Mouse (Mus musculus) hindbrain, embryonic 10.5 days (tissue): ENCODE results near the gene Ube2t. TPM values are rescaled to one million over a fixed set of nuclear protein-coding genes. Genes with fewer than 3 reads are reported as not detected.

Experiments
- DNase-seq: peaks from one replicate; pipeline ENCODE4 v3.0.0-alpha.2; 2017; ENCODE audit warnings: low spot score
- H3K27ac ChIP-seq: fragments of 300-500 bp; sonication (generic); 2 replicates; pipeline ENCODE4 v1.5.1; 2016; ENCODE audit warnings: mild to moderate bottlenecking, moderate library complexity
- H3K27me3 ChIP-seq: fragments of 300-500 bp; sonication (generic); 2 replicates; pipeline ENCODE4 v1.6.1; 2016; ENCODE audit warnings: mild to moderate bottlenecking; ENCODE audit not compliant: poor library complexity, insufficient read depth, severe bottlenecking
- H3K36me3 ChIP-seq: fragments of 300-500 bp; sonication (generic); 2 replicates; pipeline ENCODE4 v1.6.1; 2016; ENCODE audit warnings: mild to moderate bottlenecking, moderate library complexity
- H3K4me1 ChIP-seq: fragments of 300-500 bp; sonication (generic); replicated peaks from 2 replicates; pipeline ENCODE4 v1.6.1; 2016; ENCODE audit warnings: mild to moderate bottlenecking
- H3K4me3 ChIP-seq: fragments of 300-500 bp; sonication (generic); 2 replicates; pipeline ENCODE4 v1.5.1; 2016; ENCODE audit warnings: mild to moderate bottlenecking, moderate library complexity
- H3K9me3 ChIP-seq: fragments of 300-500 bp; sonication (generic); 2 replicates; pipeline ENCODE4 v1.6.1; 2016; ENCODE audit warnings: mild to moderate bottlenecking, moderate library complexity
- WGBS: fragments of 180-500 bp; shearing (Covaris S2); methylation state at CpG from one replicate; pipeline ENCODE4 v1.1.7; 2016; 5-methylcytosine and 5-hydroxymethylcytosine counted together
- polyA plus RNA-seq: library from polyadenylated mRNA; unstranded; fragments of >200 nt; fragmentation: Nextera tagmentation; extraction: Ambion mirVana; gene quantifications from 2 replicates; pipeline ENCODE4 v1.2.1, GENCODE M21; 2016

The Ube2t gene
- polyA plus RNA-seq, 1 experiment from 2014 or later = 47.8 TPM

- H3K9me3 ChIP-seq = no peaks in the 10 kb centered on the region
- WGBS = 64% methylated on average over 7 of the region's 7 CpGs
- peaks cover 23% of the 10 kb centered on the region for H3K4me1 ChIP-seq
- no peak for DNase-seq
- peaks cover 9% of the 10 kb centered on the region for H3K36me3 ChIP-seq
- no peak overlapping the region for H3K27ac ChIP-seq
- no peak overlapping the region for H3K4me3 ChIP-seq
- H3K27me3 ChIP-seq = 0 out of 2 replicates have a peak, but pooled peaks cover 6% of the 10 kb centered on the region
These were observed 1.7 kb upstream of the Ube2t start for GRCm38 (mm10) chr1:134960634-134961033.

- Histone ChIP-seq H3K27ac (peak overlapping the region; percentile 89), H3K4me3 (peak overlapping the region; percentile 72), H3K4me1 (peaks cover 21% of the 10 kb centered on the region), H3K27me3 (0 out of 2 replicates have a peak, but pooled peaks cover 6% of the 10 kb centered on the region), H3K36me3 (peaks cover 23% of the 10 kb centered on the region), H3K9me3 (no peaks in the 10 kb centered on the region)
- 6% methylated on average over 11 of the region's 11 CpGs for WGBS
- DNase-seq = no peak
These were observed 456 bp downstream of the Ube2t start for GRCm38 (mm10) chr1:134962821-134963220.

GRCm38 (mm10) chr1:134965430-134965829 lies 3.1 kb downstream of the Ube2t start:
- H3K27me3 ChIP-seq = 0 out of 2 replicates have a peak, but pooled peaks cover 6% of the 10 kb centered on the region
- no peak overlapping the region for H3K4me3 ChIP-seq
- H3K4me1 ChIP-seq = peaks cover 21% of the 10 kb centered on the region
- no peaks in the 10 kb centered on the region for H3K9me3 ChIP-seq
- H3K27ac ChIP-seq = no peak overlapping the region
- 93% methylated on average over 2 of the region's 2 CpGs for WGBS
- peaks cover 49% of the 10 kb centered on the region for H3K36me3 ChIP-seq
- DNase-seq = no peak

GRCm38 (mm10) chr1:134972920-134973319 lies 10.6 kb downstream of the Ube2t start:
- Histone ChIP-seq H3K27ac (no peak overlapping the region), H3K4me1 (0 out of 2 replicates have a peak, but pooled peaks cover 7% of the 10 kb centered on the region), H3K36me3 (peaks cover 77% of the 10 kb centered on the region), H3K27me3 (no peaks in the 10 kb centered on the region), H3K9me3 (no peaks in the 10 kb centered on the region), H3K4me3 (no peak overlapping the region)
- 78% methylated on average over 1 of the region's 1 CpGs for WGBS
- no peak for DNase-seq

GRCm38 (mm10) chr1:134987173-134987961 lies 25.0 kb downstream of the Ube2t start:
- H3K27me3 ChIP-seq = peaks cover 59% of the 10 kb centered on the region

GRCm38 (mm10) chr1:134987962-134988341 lies 25.6 kb downstream of the Ube2t start:
- WGBS = 10% methylated on average over 14 of the region's 14 CpGs
- H3K27me3 ChIP-seq = peaks cover 60% of the 10 kb centered on the region

More at GRCm38 (mm10) chr1:134987173-134987961, 25.0 kb downstream of the Ube2t start:
- 30% methylated on average over 48 of the region's 48 CpGs for WGBS
- Histone ChIP-seq H3K36me3 (no peaks in the 10 kb centered on the region), H3K9me3 (no peaks in the 10 kb centered on the region), H3K4me3 (peak overlapping the region; percentile 55), H3K27ac (peak overlapping the region; percentile 77), H3K4me1 (peaks cover 19% of the 10 kb centered on the region)
- DNase-seq = peak; percentile 81

GRCm38 (mm10) chr1:134989372-134989771 lies 27.0 kb downstream of the Ube2t start:
- Histone ChIP-seq H3K4me1 (peaks cover 20% of the 10 kb centered on the region), H3K27ac (no peak overlapping the region), H3K9me3 (no peaks in the 10 kb centered on the region), H3K36me3 (no peaks in the 10 kb centered on the region), H3K4me3 (no peak overlapping the region), H3K27me3 (peaks cover 66% of the 10 kb centered on the region)
- peak; percentile 80 for DNase-seq
- WGBS = 9% methylated on average over 7 of the region's 7 CpGs

More at GRCm38 (mm10) chr1:134987962-134988341, 25.6 kb downstream of the Ube2t start:
- Histone ChIP-seq H3K4me1 (peaks cover 20% of the 10 kb centered on the region), H3K4me3 (peak overlapping the region; percentile 55), H3K27ac (peak overlapping the region; percentile 77), H3K9me3 (no peaks in the 10 kb centered on the region), H3K36me3 (no peaks in the 10 kb centered on the region)
- no peak for DNase-seq

GRCm38 (mm10) chr1:134992046-134992645 lies 29.8 kb downstream of the Ube2t start:
- Histone ChIP-seq H3K9me3 (no peaks in the 10 kb centered on the region), H3K27ac (no peak overlapping the region; the same call in 1 of the 2 replicates), H3K27me3 (peaks cover 62% of the 10 kb centered on the region), H3K4me1 (peaks cover 27% of the 10 kb centered on the region), H3K4me3 (no peak overlapping the region), H3K36me3 (no peaks in the 10 kb centered on the region)
- WGBS = 43% methylated on average over 8 of the region's 8 CpGs
- DNase-seq = no peak

GRCm38 (mm10) chr1:134994739-134995138 lies 32.4 kb downstream of the Ube2t start:
- Histone ChIP-seq H3K4me1 (peaks cover 18% of the 10 kb centered on the region), H3K4me3 (no peak overlapping the region), H3K36me3 (no peaks in the 10 kb centered on the region), H3K27ac (no peak overlapping the region), H3K27me3 (peaks cover 43% of the 10 kb centered on the region), H3K9me3 (no peaks in the 10 kb centered on the region)
- DNase-seq = no peak
- WGBS = 82% methylated on average over 3 of the region's 3 CpGs

- WGBS = 64% methylated on average over 4 of the region's 4 CpGs
- Histone ChIP-seq H3K4me3 (no peak overlapping the region), H3K4me1 (peaks cover 18% of the 10 kb centered on the region), H3K36me3 (no peaks in the 10 kb centered on the region), H3K27ac (no peak overlapping the region), H3K27me3 (peaks cover 37% of the 10 kb centered on the region), H3K9me3 (no peaks in the 10 kb centered on the region)
- DNase-seq = no peak
These were observed 33.1 kb downstream of the Ube2t start for GRCm38 (mm10) chr1:134995437-134995836.

- WGBS = 13% methylated on average over 1 of the region's 1 CpGs
- peaks cover 32% of the 10 kb centered on the region for H3K27me3 ChIP-seq
These were observed 33.6 kb downstream of the Ube2t start for GRCm38 (mm10) chr1:134995954-134996353.

GRCm38 (mm10) chr1:134996471-134996870 lies 34.1 kb downstream of the Ube2t start:
- no peak overlapping the region for H3K4me3 ChIP-seq
- H3K27ac ChIP-seq = no peak overlapping the region
- no peaks in the 10 kb centered on the region for H3K9me3 ChIP-seq
- H3K4me1 ChIP-seq = peaks cover 18% of the 10 kb centered on the region
- 86% methylated on average over 7 of the region's 7 CpGs for WGBS
- peaks cover 28% of the 10 kb centered on the region for H3K27me3 ChIP-seq
- DNase-seq = no peak
- no peaks in the 10 kb centered on the region for H3K36me3 ChIP-seq

More at GRCm38 (mm10) chr1:134995954-134996353, 33.6 kb downstream of the Ube2t start:
- no peaks in the 10 kb centered on the region for H3K36me3 ChIP-seq
- no peak overlapping the region for H3K4me3 ChIP-seq
- DNase-seq = no peak
- no peaks in the 10 kb centered on the region for H3K9me3 ChIP-seq
- H3K4me1 ChIP-seq = peaks cover 18% of the 10 kb centered on the region
- H3K27ac ChIP-seq = no peak overlapping the region

GRCm38 (mm10) chr1:134997568-134997967 lies 35.2 kb downstream of the Ube2t start:
- no peaks in the 10 kb centered on the region for H3K9me3 ChIP-seq
- no peak overlapping the region for H3K27ac ChIP-seq
- DNase-seq = no peak
- 80% methylated on average over 5 of the region's 5 CpGs for WGBS
- no peaks in the 10 kb centered on the region for H3K36me3 ChIP-seq
- no peak overlapping the region for H3K4me3 ChIP-seq
- H3K27me3 ChIP-seq = peaks cover 19% of the 10 kb centered on the region
- peaks cover 9% of the 10 kb centered on the region; the same call in 1 of the 2 replicates for H3K4me1 ChIP-seq
